Mouse (Mus musculus) lung, adult 2 months (tissue): ENCODE data around the gene Cib4.

ENCODE experiments used
- CTCF ChIP-seq: fragments of 200-500 bp; IDR thresholded peaks from 2 replicates; pipeline ENCODE4 v1.5.1; 2011; ENCODE audit warnings: mild to moderate bottlenecking, low read length, control low read depth; ENCODE audit not compliant: insufficient read depth
- POLR2A ChIP-seq: fragments of 200-500 bp; IDR thresholded peaks from 2 replicates; pipeline ENCODE4 v1.6.1; 2011; ENCODE audit warnings: low read depth, mild to moderate bottlenecking, control low read depth, low read length, borderline replicate concordance; ENCODE audit errors: extremely low read depth

DNA sequence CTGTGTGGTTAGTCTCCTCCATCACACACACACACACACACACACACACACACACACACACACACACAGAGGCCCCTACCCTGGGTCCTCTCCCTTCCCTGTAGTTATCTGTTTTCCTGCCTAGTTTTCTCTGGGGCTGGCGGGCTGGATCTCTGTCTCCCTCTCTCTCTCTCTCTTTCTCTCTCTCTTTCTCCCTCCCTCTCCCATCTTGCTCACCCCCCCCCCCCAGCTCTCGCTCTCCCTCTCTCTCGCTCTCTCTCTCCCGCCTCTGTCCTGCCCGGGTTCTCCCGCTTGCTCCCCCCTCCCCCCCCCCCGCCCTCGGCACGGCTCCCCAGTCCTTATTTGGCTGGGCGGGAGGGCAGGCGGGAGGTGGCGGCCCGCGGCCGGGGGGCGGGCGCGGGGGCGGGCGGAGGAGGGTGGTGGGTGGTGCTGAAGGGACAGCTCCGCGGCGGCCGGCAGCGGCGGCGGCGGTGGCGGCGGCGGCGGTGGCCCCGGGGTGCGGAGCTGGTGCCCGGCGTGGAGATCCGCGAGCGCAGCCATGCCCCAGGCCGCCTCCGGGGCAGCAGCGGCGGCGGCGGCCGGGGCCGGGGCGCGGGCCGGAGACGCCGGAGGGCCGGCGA, 42.2 kb upstream of the Cib4 start, which contains the start of gene Kcnk3:
- TF ChIP-seq POLR2A, result no peak
- no peak for TF ChIP-seq CTCF
